Mouse (Mus musculus) left cerebral cortex, adult 2 months (tissue): Measurements from ENCODE around the gene Tmem242. TPM values are rescaled to one million over a fixed set of nuclear protein-coding genes. Genes with fewer than 3 reads are reported as not detected.

Source experiments
- DNase-seq, 2 experiments: peaks; one replicate each; pipeline ENCODE4 v3.0.0; 2021 to 2022; ENCODE audit warnings: low spot score in 2 of 2, mixed read lengths in 1 of 2; ENCODE audit errors: extremely low spot score in 1 of 2
- H3K27ac ChIP-seq: fragments of 200-600 bp; 2 replicates; pipeline ENCODE4 v1.8.1; 2022
- H3K4me3 ChIP-seq: fragments of 200-600 bp; 2 replicates; pipeline ENCODE4 v1.8.1; 2022
- CTCF ChIP-seq: fragments of 200-600 bp; IDR thresholded peaks from 2 replicates; pipeline ENCODE4 v1.8.1; 2022; ENCODE audit warnings: antibody characterized with exemption, mild to moderate bottlenecking, moderate library complexity
- intact Hi-C: fragments of 180-260 bp; cut with DNase I; formaldehyde crosslinking; loops from one replicate; pipeline ENCODE4 v1.15.1; 2025
- microRNA-seq, 2 experiments: library from miRNA; unstranded; fragments of <30 nt; microRNA quantifications; one replicate each; pipeline ENCODE4 v1.2.0; 2021
- total RNA-seq, 2 experiments: library from RNA; stranded (reverse); gene quantifications; 2 replicates each; pipeline ENCODE4 v1.2.3; 2021

The Tmem242 gene
- total RNA-seq, 2 experiments from 2014 or later: 80.8 to 84.0 TPM

DNA sequence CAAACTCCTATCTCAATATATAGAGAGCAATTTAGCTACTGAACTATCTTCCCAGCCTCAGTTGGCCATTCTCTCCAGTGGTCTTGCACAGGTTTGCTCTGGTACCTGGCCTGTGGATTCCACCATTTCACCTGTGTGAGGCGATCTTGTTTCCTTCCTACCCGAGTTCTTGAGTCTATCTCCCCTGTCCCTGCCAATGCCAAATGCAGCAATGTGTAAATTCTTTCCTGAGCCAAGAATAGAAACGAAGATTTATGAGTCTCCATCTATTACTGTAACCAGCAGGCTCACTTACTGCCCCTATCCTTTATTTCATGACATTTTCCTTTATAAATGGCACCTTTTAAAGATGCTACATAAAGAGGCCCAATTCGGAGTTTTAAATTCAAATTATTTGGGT is 69.0 kb downstream of the Tmem242 start:
- intact Hi-C loops: no loop called here
- no peak for TF ChIP-seq CTCF
- DNase-seq: no peak
- H3K4me3 ChIP-seq: no peak overlapping the region
- H3K27ac ChIP-seq: peak overlapping the region; percentile 42

DNA sequence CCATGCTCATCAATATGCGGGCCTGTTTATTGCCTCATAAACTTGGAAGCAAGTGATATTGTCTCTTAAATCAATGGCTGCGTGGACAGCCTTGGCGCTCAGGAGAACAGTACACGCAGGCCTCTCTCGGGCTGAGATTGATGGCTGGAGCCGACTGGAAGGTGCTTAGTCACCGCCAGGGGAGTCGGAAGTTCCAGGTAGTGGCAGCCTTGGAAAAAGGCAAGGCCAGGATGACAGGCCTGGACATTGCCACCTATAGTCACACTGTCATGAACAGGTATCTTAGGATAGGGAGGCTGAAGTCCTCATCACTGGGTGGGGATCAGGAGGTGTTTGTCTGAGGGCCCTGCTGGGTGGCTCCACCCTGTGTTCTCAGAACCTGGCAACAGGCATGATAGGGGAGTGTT is 74.1 kb downstream of the Tmem242 start:
- Histone ChIP-seq H3K27ac (no peak overlapping the region), H3K4me3 (no peak overlapping the region)
- TF ChIP-seq CTCF: no peak
- DNase-seq: no peak
- intact Hi-C loops: no loop called here

Small RNA genes lying within 50 kb of the gene (microRNA-seq; reads per million reads assigned to microRNA genes)
- 0 reads per million in 2 experiments for gene Gm22475

Other genes starting within 250 kb of the Tmem242 start
- 1 to 10 TPM in 1 of 2 experiments, under 1 TPM in 1; 0.38 to 1.8 TPM for gene Ldhal6b, start 21.5 kb downstream of the Tmem242 start, total RNA-seq
- 10 to 100 TPM; 44.9 to 46.8 TPM for gene Zdhhc14, start 52.3 kb upstream of the Tmem242 start, total RNA-seq